Mouse (Mus musculus): ENCODE results near the gene Ano6.

Gene Ano6

GRCm38 (mm10) chr15:95829553-95830205 lies 39.0 kb downstream of the Ano6 start:
- DNase-seq: no peak

GRCm38 (mm10) chr15:95830206-95830560 lies 39.5 kb downstream of the Ano6 start:
- DNase-seq: no peak

DNA sequence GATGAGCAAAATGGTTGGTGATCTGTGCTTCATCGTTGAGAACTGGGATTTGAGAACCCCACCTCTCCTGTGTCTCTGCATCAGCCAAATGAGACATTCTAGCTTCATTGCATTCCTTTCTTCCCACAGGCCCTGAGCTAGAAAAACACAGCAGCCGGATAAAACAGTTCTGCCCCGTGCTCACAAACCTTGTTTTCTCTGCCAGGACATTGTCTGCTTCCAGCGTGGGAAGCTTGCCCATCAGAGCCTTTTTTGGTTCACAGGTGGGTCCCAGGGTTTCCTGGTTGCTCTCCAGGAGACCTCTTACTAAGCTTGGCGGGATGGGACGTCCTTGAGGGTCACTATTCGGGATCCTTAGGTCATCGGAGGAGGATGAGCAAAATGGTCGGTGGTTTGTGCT lies 42.6 kb downstream of the Ano6 start:
- no peak for DNase-seq

- DNase-seq: no peak
Observed at GRCm38 (mm10) chr15:95836077-95836476, 45.4 kb downstream of the Ano6 start.

- no peak for DNase-seq
Observed at GRCm38 (mm10) chr15:95836646-95837434, 46.2 kb downstream of the Ano6 start.

GRCm38 (mm10) chr15:95837570-95837969 lies 46.9 kb downstream of the Ano6 start:
- DNase-seq: no peak

- DNase-seq: no peak
Observed at GRCm38 (mm10) chr15:95838171-95839020, 47.8 kb downstream of the Ano6 start.

- no peak for DNase-seq
Observed at GRCm38 (mm10) chr15:95839789-95840188, 49.1 kb downstream of the Ano6 start.

- no peak for DNase-seq
Observed at GRCm38 (mm10) chr15:95843183-95843949, 52.7 kb downstream of the Ano6 start.

- no peak for DNase-seq
Observed at GRCm38 (mm10) chr15:95844412-95844811, 53.8 kb downstream of the Ano6 start.

DNA sequence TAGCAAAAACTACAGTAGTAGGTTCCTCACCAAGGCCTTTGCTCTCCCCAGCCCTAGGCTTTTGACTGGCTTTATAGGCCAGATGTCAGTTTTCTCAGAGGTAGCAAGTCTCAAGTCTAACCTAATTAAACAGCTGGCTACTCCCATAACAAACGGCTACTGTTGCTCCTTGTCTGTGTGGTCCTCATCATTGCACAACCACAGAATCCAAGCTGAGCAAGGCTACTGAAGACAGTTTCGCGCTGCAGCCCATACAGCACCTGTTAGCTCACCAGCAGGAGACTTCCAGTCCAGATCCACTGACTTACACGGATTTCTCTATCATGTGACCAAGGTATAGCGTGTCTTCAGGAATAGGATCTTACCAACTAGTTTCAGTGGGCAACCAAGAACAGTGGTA lies 55.5 kb downstream of the Ano6 start:
- DNase-seq: no peak

GRCm38 (mm10) chr15:95848493-95849064 lies 57.9 kb downstream of the Ano6 start:
- DNase-seq: no peak

GRCm38 (mm10) chr15:95849513-95850411 lies 59.1 kb downstream of the Ano6 start:
- no peak for DNase-seq

DNA sequence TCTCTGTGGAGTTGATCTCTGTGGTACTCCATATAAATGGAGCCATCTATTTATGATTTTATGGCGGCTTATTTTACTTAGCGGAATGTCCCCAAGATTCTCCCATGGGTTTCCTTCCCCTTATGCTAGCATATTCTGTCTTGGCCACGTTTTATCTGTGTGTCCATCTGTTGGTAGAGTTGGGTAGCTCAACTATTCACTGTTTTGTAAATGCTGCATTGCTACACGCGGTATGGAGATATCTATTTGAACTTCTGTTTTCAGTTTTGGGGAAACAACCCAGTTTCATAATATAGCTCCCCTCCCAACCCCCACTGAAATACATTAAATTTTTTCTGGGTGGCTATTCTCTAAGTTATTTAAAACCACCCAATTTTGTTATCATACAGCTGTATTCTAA lies 59.9 kb downstream of the Ano6 start:
- DNase-seq: no peak

DNA sequence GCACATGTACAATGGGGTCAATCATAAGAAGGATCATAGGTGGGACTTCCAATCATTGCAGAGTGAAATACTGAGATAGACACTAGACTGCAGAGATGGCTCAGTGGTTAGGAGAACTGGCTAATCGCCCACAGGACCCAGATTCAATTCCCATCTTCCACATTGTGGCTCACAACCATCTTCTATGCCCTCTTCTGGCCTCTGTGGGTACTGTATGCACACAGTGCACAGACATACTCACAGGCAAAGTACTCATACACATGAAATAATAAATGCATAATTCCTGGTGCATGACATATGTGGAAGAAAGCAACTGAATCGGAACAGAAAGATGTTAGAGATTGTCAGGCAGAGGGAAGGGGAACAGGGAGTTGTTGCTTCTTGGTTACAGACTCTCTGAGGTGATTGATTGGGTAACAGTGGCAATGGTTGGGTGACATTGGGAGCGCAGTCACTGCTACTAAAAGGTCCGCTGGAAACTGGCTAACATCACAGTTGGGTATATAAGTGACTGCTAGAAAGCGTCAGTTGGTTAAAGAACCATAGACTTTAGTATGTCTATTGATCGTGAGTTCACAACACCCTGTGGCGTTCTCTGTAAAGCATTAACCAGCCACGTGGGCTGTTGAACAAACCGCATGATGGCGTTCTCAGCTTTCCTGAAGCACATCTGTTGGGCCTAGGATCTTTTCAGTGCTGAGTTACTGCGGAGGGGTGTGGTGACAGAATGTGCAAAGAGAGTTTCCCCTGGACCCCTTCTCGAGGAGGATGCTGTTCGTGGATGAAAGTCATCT lies 64.6 kb downstream of the Ano6 start:
- DNase-seq: no peak

- no peak for DNase-seq
Observed at GRCm38 (mm10) chr15:95855953-95856352, 65.3 kb downstream of the Ano6 start.

GRCm38 (mm10) chr15:95856684-95857595 lies 66.3 kb downstream of the Ano6 start:
- no peak for DNase-seq

DNA sequence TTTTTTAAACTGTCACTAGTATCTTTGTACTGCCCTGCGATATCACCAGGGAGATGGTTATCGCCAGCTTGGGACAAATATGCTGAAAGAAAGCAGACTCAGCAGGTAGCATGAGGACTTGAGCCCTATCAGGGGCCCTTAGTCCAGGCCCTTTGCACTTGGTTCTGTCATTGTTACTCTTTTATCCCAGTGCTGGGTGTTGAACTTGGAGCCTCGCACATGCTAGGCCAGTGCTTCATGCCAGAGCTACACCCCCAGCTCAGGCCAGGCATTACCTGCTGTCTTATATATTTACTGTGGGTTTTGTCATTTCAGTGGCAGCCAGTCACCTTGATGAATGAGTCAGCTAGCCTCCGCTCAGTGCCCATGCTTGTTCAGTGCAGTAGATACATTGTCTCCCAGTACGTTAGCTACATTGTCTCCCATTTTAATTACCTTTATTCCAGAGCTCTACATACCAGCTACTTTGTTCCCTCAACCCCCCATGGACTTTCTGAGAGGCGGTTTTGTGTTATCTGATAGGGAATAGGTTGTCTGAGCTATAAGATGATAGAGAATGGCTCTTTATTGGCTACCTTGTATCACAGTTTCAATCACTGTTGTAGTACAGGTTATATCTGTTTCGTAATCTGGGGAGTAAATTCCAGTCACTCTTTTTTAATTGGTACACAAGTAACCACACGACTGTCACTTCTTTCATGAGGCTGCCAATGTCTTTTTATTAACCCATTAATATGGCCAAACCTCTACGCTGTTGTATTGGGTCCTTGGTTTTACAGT lies 68.4 kb downstream of the Ano6 start:
- no peak for DNase-seq

Measured in cerebellum, adult 18-20 months (tissue).